Mouse (Mus musculus) kidney, postnatal 4 days (tissue): ENCODE results near the gene Dnaaf1.

Experiments
- DNase-seq, 2 experiments: peaks; one replicate each; pipeline ENCODE4 v3.0.0; 2021; ENCODE audit warnings: mixed read lengths in 2 of 2

Dnaaf1 gene

DNA sequence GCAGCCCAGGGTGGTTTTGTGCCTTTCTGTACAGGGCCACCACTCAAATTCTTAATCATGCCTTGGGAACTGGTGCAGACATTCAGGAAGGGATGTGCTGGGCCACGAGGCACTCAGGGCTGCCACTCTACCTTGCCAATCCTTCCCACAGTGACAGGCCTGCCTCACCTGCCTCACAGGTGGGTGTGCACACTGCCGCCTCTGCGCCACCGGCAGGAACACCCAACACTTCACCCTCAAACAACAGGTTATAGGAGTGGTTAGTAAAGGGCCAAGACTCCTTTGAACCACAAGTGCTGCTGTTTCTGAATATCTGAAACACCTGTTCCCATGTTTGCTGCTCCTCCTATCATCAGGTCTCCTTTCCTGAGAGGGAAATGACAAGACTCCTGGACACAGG is 2.6 kb upstream of the Dnaaf1 start:
- no peak for DNase-seq

GRCm38 (mm10) chr8:119575366-119575726 is 311 bp downstream of the Dnaaf1 start:
- no peak for DNase-seq

- DNase-seq: no peak
Observed at GRCm38 (mm10) chr8:119579096-119579495, 4.1 kb downstream of the Dnaaf1 start.

DNA sequence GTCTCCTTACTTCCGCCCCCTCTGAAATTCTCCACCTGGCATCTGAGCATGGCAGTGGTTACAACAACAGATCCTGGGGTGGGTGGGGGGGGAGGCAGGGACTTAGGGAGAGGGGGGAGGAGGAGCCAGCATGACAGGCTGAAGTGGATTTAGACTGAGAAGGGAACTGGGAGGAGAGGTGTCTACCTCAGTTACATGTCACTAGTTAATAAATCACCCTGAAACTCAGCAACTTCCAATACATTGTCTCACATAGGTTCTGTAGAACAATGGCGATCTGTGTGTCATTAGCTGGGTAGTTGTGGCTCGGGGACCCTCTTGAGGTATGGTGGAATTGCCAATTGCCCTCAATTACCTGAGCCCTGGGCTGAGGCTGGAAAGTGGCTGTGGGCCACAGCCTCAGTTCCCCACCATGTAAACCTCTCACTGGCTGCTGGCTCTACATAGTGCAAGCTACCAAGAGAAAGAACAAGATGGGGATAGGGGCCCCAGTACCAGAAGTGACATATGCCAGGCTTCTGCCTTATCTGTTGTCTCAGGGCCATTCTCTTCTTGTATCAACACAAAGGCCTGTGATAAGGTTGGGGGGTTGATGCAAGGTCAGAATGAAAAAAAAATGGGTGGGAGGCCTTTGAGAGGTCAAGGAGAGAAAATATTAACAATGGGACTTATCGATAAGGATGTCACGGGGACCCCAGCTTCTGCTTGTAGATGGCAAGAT is 5.6 kb downstream of the Dnaaf1 start:
- DNase-seq: no peak

GRCm38 (mm10) chr8:119585901-119586300 is 10.9 kb downstream of the Dnaaf1 start:
- DNase-seq: no peak

DNA sequence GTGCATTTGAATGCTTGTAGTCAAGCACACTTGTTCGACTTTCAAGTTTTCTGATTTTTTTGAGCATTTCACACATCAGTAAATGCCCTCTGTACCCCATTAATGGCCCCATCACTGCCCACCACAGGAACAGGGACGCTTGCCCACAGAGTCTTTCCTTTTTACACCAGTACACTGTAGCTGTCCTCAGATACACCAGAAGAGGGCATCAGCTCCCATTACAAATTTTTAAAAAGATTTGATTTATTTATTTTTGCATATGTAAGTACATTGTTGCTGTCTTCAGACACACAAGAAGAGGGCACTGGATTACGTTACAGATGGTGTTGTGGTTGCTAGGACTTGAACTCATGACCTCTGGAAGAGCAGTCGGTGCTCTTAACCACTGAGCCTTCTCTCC is 13.3 kb downstream of the Dnaaf1 start:
- no peak for DNase-seq

- DNase-seq: peak; percentile 26 to 42
Observed at GRCm38 (mm10) chr8:119588844-119589243, 13.8 kb downstream of the Dnaaf1 start.

- no peak for DNase-seq
Observed at GRCm38 (mm10) chr8:119590348-119590747, 15.3 kb downstream of the Dnaaf1 start.

DNA sequence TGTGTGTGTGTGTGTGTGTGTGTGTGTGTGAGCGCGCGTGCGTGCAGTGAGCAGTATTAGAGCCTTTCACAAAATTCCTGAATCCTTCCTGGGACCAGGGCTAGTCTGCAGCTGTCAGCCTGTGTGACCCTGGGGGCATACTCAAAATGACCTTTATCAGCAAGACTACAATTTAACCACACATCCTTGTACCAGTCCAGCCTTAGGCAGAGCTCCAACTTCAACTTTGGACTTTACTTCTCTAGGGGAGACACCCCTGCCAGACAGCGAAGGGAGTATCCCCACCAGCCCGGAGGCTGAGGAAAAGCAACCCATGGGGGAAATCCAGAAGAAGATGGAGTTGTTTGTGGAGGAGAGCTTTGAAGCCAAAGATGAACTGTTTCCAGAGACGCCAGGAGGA is 16.4 kb downstream of the Dnaaf1 start:
- DNase-seq: no peak

DNA sequence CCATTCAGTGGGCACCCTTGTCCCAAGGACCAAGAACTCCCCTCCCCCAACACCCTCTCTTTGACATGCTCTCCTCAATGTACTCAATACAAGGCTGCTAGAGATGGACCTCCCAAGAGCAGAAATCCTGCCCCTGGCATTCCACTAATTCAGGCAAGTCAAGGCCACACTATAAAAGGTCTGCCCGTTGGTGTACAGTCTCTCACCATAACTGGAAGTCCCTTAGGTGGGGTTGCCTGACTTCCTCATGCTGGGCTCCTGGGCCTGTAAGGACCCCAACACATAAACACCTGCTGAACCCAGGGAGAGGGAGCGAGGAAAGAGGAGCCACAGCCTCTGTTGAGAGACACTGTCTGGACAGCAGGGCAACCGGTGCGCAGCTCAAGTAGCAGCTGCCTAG is 28.7 kb downstream of the Dnaaf1 start:
- DNase-seq: no peak

GRCm38 (mm10) chr8:119604398-119604803 is 29.4 kb downstream of the Dnaaf1 start:
- DNase-seq: no peak

GRCm38 (mm10) chr8:119604996-119605395 is 30.0 kb downstream of the Dnaaf1 start, which contains the start of gene Taf1c:
Taf1c (minus strand) TSS chr8:119605222.
- DNase-seq: peak; percentile 96 to 97

GRCm38 (mm10) chr8:119606224-119606623 is 31.2 kb downstream of the Dnaaf1 start:
- DNase-seq: no peak

DNA sequence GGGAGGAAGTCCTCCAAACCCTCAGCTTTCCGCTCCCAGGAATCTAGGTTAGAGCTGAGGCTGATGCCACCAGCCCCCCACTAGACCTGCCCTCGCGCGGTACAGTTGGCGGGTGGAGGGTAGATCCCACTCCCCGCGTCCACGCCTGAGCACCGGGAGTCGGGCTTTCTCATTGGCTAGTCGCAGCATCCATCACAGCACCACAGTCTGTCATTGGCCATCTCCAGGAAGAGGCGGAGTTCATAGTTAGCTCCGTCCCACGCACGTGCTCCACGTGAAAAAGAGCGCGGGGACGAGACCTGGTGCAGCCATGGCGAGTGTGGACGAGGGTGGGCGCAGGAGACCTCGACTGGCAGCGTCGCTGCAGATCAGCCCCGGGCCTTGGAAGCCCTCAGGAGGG is 37.4 kb downstream of the Dnaaf1 start, which contains the start of gene Adad2:
Gene Adad2 (plus strand): TSS at position 277 of the 400 bp plus-strand sequence.
- DNase-seq: no peak

DNA sequence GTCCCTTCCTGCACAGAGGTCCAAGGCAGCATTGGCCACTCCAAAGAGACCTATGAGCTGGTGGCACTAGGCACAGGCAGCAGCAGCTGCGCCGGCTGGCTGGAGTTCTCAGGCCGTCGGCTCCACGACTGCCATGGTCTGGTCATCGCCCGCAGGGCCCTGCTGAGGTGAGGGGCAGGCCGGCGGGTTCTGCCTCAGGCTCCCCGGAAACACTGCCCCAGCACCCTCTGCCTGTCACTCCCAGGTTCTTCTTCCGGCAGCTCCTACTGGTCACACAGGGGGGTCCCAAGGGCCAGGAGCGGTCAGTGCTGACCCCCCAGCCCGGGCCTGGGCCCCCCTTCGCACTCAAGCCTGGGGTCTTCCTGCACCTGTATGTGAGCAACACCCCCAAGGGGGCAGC is 40.1 kb downstream of the Dnaaf1 start:
- DNase-seq: no peak

- no peak for DNase-seq
Observed at GRCm38 (mm10) chr8:119616358-119616757, 41.3 kb downstream of the Dnaaf1 start.

- DNase-seq: no peak
Observed at GRCm38 (mm10) chr8:119616811-119617210, 41.8 kb downstream of the Dnaaf1 start.

GRCm38 (mm10) chr8:119617586-119617985 is 42.6 kb downstream of the Dnaaf1 start:
- no peak for DNase-seq

GRCm38 (mm10) chr8:119618887-119619286 is 43.9 kb downstream of the Dnaaf1 start:
- DNase-seq: no peak

DNA sequence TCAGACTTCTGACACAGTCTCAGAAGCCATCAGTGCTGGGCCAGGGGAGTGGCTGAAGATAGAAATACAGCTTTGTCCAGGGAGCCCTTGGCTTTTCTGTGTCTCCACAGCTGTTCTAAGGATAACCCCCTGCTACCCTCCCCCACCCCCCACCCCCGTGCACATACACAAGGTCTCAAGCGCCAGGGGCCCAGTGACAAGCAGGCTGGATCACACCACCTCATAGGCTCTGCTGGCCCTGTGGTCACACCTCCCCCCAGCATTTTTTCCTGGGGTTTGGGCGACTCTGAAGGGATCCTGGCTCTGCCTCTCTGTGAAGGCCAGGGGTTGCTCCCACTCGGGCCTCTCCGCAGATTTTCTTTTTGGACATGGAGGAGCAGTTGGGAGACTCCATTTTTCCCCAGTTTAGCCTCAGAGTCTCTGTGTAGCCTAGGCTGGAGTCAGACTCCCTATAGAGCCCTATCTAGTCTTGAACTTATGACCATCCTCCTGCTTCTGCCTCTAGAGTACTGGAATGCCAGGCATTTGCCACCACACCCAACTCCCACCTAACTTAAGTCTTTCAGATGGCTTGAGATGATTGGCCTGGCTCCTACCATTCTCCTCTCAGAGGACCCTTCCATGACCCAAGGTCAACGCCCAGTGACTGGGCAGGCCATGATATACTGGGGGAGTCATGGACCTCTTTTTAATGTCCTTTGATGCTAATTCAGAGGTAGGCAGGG is 45.2 kb downstream of the Dnaaf1 start:
- DNase-seq: no peak

- no peak for DNase-seq
Observed at GRCm38 (mm10) chr8:119620848-119621465, 45.9 kb downstream of the Dnaaf1 start.

DNA sequence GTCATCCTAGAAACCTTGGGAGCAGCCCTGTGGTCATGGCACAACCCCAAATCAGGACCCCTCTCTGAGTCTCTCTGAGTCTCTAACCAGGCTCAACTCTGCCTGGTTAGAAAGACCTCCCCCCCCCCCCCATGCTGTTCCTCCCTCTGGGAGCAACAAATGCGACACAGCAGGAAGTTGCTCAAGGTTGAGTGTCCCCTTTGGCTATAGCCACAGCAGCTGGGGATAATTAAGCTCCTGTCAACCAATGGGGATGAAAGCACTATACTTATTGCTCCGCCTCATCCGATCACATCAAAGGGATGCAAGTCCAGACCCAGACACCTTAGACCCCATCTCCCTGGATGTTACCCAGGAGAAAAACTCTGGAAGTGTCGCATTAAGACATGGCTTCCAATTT is 47.5 kb downstream of the Dnaaf1 start:
- no peak for DNase-seq

DNA sequence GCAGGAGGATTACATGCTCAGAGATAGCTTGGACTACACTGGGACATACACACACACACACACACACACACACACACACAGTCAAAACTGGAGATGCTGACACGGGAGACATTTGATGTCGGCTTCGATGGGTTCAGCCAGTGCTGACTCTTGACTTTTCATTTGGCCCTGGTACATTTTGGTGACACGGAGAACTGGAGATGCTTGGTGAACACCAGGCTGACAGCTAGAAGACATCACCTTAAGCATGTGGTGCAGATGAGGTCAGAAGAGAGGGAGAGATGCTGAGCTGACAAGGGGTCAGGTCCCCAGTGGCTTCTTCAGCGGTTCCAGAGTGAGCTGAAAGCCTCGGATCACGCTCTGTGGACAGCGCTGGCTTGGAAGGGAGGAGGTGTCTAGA is 48.0 kb downstream of the Dnaaf1 start:
- DNase-seq: no peak

- no peak for DNase-seq
Observed at GRCm38 (mm10) chr8:119623744-119624143, 48.7 kb downstream of the Dnaaf1 start.
